Mouse (Mus musculus) adrenal gland, postnatal 4 days (tissue): Measurements from ENCODE around the gene Krt87. TPM values are rescaled to one million over a fixed set of nuclear protein-coding genes. Genes with fewer than 3 reads are reported as not detected.

Experiments used
- total RNA-seq, 2 experiments: library from RNA; stranded (reverse); gene quantifications; 2 replicates each; pipeline ENCODE4 v1.2.3; 2021

Krt87 gene
- total RNA-seq, 2 experiments from 2014 or later, result not detected

Other genes starting within 250 kb of the Krt87 start
- gene Grasp, start 214.6 kb downstream of the Krt87 start, total RNA-seq, result 10 to 100 TPM; 18.6 to 20.3 TPM
- 10 to 100 TPM; 64.5 to 79.0 TPM for gene Nr4a1, start 184.5 kb downstream of the Krt87 start, total RNA-seq
- gene Atg101, start 154.5 kb downstream of the Krt87 start, total RNA-seq, result 10 to 100 TPM; 37.8 to 38.9 TPM
- gene 6030408B16Rik, start 145.6 kb downstream of the Krt87 start, total RNA-seq, result 1 to 10 TPM; 2.6 to 3.4 TPM
- 1 to 10 TPM in 1 of 2 experiments, under 1 TPM in 1; 0.45 to 1.1 TPM for gene Krt80, start 68.6 kb downstream of the Krt87 start, total RNA-seq
- gene Krt7, start 27.8 kb downstream of the Krt87 start, total RNA-seq, result 10 to 100 TPM in 1 of 2 experiments, 1 to 10 TPM in 1; 4.1 to 12.3 TPM
- not detected for gene Krt88, start 8.9 kb upstream of the Krt87 start, total RNA-seq
- not detected for gene Krt81, start 24.9 kb upstream of the Krt87 start, total RNA-seq
- not detected for gene Krt86, start 34.7 kb upstream of the Krt87 start, total RNA-seq
- not detected for gene Krt83, start 52.7 kb upstream of the Krt87 start, total RNA-seq
- gene Gm49425, start 78.5 kb upstream of the Krt87 start, total RNA-seq, result not detected
- not detected for gene Krt84, start 94.0 kb upstream of the Krt87 start, total RNA-seq
- gene Krt82, start 111.9 kb upstream of the Krt87 start, total RNA-seq, result not detected
- under 1 TPM; 0.31 to 0.34 TPM for gene Krt90, start 124.1 kb upstream of the Krt87 start, total RNA-seq
- gene Krt75, start 135.1 kb upstream of the Krt87 start, total RNA-seq, result not detected
- not detected for gene Gm5414, start 189.4 kb upstream of the Krt87 start, total RNA-seq
- not detected for gene Gm5478, start 208.6 kb upstream of the Krt87 start, total RNA-seq
- gene Krt6b, start 241.5 kb upstream of the Krt87 start, total RNA-seq, result not detected